Mouse (Mus musculus) fibroblast of lung, adult 2 months (primary cell): ENCODE measurements around the gene Zbtb20.

Source experiments
- DNase-seq: peaks from one replicate; pipeline ENCODE4 v3.0.0-alpha.2; 2011; ENCODE audit warnings: low read depth

Gene Zbtb20

DNA sequence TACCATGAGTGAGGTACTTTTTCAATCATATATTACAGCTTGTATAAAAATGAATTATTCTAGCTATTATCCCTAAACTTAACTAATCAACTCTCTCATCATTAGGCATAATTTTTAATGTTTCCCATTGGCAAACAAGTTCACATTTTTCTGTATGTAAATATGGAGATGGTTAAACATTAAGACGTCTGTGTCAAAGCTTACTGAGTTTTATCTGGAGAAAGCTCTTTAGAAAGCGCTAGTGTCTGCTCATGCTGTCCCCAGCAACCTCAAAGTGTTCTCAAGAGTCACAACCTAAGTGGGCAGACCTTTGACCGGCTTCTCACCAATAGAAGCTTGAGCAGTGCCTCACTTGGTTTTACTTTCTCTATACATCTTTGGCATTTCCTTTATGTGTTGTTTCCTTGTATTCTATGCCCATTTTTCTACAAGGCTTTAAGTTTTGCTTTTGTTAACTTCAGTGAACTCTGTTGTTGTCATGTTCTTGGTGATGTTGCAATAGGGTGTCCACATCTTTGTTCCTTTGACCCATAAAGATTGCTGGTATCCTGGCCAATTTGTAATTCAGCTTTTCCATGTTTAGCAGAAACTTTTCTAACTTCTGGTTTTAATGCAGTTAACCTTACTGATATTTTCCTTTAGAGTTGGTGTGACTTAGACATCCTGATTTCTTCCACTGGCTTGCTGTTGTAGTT lies 522.1 kb downstream of the Zbtb20 start:
- no peak for DNase-seq

DNA sequence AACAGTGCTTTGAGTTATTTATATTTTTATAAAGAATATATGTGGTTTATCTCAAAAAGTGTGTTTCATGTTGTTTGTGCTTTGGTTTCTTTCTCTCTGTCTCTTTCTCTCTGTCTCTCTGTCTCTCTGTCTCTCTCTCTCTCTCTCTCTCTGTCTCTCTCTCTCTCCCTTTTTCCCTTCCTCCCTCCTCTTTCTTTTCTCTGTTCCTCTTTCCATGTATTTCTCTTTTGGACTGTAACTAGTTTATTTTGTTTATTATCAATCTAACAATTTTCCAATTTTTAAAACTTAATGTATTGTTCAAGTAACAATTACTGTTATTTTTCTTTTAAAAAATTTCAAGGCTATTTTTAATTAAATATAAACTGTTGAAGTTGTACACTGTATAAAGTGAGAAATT lies 523.7 kb downstream of the Zbtb20 start:
- DNase-seq: no peak

DNA sequence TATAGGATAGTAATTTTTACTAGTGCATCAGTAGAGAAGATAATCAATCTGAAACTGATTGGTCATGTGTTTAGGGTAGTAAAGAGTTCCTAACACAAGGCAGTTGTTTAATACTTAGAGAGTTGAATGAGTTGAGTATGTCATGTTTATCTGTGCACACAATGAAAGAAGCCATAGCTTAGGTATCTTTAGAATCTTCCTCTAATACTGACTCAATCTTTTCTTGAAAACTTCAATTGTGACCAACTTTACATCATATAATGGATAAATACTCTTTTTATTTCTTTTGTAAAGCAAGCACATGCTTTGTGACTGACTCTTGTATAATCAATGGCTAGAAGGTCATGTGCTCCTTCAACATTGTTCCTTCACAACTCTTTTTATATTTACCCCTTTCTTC lies 524.4 kb downstream of the Zbtb20 start:
- no peak for DNase-seq

DNA sequence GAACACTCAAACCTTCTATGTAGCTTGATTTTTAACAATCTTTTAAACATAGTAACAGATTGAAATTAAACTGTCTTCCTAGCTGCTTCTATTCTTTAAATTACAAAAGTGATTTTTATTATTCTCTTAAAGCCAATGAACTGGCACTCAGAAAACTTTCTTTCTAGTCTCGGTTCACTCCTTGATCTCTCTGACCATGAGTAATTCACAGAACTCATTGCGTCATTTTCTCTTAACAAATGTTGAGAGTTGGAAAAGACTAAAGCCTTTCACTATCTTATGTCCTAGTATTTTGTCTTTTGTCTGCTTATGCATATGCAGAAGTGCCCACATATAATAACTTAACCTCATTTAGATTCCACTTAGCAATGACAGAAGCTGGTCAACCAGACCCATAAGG lies 525.3 kb downstream of the Zbtb20 start:
- DNase-seq: no peak

DNA sequence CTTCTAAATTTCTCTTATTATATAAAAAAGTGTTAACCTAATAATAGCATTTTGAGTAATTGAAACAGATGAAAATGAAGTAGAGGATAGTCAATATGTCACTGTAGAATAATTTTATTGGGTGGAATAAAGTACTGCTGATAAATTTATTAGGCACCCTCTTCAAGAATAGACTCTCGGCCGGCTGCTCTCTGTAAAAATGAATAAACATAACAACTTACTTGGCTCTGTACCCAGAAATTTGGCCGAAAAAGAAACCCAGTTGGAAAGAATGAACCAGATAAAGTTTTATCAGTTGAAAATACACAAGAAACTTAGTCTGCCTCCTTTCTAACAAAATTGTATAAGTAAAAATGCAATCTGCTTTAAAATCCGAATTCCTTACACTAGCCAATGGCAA lies 527.2 kb downstream of the Zbtb20 start:
- DNase-seq: no peak

DNA sequence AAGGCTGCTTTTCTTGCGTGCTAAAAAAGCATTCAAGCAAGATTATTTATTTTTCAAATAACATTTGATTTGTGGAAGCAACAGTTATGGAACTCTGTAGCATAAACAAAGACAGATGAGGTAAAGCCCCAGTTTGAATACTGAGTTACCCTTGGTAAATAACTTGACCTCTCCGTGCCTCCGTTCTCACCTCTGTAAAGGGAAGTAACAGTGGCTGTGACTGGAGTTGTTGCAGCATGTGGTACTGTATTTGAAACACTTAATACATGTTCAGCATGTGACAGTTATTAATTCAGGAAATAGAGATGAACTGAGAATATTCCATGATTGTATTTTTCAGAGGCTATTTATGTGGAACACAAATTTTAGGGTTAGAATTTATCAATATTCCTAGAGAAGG lies 529.4 kb downstream of the Zbtb20 start:
- DNase-seq: no peak

DNA sequence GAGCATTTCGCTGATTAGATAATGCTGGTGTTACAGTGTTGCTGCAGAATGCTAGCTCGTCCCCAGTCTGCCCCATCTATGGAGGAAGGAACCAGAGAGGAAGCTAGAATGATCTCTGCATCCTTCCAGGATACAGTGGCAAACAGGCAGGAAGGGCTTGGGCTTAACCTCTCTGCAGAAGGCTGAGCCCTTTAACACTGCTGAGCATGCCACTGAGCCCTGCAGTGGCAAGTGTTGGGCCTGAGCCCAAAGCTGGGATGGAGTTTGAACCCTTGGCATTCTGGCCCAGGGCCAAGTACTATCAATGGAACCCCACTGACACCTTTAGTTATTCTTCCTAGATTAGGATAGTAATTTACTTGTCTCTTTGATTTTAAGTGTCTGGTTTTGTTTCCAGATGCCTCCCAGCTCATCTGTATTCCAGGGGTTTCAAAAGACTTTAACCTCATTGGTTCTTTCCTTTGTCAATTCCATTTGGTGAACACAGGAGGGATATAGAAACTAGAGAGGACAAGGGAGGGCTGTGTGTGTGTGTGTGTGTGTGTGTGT lies 532.0 kb downstream of the Zbtb20 start:
- no peak for DNase-seq

DNA sequence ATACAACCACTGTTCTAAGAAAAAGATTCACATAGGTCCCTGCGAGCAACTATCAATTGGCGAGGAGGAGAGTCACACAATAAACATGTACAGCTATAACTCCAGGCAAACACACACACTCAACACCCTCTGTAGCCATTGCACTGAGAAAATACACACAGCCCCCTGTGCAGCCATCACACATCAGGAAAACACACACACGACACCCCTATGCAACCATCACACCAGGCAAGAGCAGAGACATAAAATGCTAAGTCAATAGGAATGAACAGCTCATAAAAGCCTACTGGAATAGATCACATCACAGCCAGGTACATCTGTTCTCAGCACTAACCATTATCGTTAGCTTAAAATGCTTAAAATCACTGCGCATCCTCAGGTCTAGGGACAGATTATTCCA lies 532.9 kb downstream of the Zbtb20 start:
- no peak for DNase-seq

DNA sequence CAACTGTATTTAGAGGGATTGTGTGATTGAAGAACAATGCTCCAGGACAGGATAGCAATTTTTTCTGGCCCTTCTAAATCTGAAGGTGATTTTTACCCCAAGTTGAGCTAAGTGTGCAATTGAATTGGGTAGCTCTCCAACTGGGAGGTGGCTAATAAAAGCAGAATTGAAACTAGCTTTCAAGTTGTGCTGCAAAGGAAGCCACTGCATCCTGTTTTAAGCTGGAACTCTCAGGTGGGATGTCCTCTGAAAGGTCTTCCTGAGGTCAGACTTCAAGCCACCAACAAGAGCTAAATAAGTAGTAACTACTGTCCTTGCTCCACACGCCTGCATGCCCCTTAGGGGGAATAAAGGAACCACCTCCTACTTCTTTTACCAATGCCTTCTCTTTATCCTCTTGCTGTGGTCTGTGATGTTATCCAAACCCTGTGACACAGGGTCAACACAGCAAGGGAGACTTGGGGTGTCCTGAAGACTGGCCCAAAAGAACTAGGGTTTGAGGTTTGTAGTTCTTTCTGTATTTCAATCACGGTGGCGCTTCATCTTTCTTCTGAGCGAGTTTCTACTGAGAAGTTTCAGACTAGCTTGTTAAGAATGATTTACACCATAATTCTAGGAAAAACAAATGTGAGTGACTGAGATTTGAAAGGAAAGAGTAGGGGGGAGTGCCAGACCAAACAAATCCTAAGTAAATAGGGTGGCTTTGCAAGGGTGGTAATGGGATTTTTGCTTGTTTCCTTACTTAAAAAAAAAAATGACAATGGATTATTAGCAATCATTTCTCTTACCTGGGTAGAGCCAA lies 533.6 kb downstream of the Zbtb20 start:
- no peak for DNase-seq

DNA sequence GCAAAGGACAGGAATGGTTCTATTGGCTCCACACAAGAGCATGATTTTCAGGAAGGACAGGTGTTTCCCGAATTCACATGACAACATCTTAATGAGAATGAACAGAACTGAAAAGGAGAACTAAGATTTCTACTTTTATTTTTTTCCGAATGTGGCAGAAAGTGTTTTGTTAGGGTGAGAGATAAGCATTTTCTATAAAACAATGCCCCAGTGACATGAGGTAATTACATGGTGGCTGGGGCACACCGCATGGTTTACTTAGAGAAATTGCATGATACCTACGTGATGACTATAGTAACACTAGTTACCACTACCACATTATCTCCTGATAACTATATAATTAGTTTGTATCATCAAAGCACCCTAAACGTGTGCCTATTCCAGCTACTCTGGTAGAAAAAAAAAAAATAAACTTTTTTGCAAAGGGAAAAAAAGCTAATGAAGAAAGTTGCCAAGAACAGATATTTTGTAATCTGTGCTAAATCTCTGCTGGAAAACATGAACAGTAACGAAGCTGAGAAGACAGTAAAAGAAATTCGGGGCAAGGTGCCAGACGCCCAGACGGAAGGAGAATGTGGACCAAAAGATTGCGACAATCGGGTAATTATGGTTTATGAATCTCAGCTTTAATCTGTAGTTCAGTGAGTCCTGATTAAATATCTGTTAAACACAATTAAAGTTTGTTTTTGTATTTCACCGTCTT lies 534.4 kb downstream of the Zbtb20 start:
- no peak for DNase-seq

DNA sequence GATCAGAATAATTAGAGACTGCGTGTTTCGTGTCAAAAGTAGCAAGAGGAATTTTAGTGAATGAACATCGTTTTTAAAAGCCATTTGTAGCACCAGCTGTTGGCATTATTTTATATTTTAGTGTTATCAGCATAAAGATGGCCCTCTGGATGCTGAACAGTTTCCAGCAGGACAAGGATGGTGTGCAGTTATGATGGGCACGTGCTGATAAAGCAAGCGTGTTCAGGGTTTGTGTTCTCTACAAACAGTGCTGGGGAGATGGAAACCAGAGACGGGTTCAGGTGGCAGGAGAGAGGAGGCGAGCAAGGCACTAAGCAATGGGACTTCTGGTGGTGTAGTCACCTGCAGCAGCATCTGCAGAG lies 534.9 kb downstream of the Zbtb20 start:
- no peak for DNase-seq

DNA sequence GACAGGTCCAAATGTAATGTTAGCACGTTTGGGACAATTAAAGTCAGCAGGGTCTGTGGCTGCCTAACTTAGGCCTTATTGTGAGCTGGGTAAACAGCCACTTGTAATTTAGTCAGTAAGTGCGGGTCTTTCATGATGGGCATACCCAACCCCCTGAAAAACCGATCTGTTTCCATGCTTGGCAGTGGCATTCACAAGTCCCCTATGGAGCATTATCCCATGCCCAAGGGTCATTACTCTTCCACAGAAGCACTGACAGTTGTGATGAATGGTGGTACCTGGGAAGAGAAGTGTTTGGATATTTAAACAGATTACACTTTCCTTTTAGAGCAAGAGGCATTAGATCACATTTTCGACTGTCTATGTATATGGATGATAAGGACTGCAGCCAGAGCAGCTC lies 540.2 kb downstream of the Zbtb20 start:
- no peak for DNase-seq

DNA sequence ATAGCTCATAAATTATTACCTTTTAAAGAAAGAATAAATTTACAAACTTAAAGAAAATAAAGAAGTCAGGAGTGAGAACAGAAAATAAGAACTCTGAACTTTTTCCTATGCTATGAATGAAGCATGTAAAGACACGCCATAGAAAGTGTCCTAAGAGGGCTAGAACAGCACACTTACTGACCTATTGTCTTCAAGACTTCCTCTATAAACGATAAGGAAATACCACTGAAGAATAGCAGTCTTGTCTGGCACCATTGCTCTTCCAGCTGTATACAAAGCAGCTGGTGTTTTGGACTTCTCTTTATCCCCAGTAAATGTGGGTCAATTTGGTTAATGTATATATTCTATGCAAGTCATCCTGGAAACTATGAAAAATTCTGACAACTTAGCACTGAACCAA lies 544.2 kb downstream of the Zbtb20 start:
- no peak for DNase-seq

DNA sequence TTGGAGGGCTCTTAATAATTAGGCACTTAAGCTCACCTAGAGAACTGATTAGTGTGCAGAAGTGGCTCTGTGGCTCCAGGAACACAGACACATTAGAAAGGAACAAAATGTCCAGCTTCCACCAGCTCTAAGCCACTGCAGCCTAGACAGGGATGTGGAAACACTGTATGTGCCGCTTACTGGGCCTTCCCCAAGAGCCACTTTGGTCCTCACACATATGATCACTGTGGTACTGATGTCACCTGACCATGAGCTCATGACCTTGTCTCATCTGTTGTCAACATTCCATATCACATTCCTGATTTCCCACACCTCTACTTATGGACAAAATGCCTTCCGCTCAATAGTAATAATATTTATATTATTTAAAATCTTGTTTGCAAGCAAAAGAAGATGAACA lies 553.3 kb downstream of the Zbtb20 start:
- DNase-seq: no peak

DNA sequence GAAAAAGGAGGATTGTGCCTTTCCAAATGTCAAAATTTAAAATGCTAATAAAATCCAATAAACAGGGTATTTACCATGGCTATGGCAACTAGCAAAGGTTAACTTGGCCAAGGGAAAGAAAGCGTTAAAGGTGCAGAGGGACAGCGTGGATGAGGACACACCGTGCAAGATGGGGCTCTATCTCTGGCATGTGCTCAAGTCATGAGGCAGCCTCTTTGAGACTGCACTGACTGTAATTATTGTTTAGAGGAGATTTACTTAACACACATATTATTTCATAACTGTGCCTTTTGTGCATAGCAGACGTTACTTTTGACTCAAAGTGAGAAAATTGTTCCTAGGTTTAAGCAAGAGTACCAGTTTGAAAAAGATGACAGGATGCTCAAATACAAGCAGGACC lies 554.3 kb downstream of the Zbtb20 start:
- no peak for DNase-seq

DNA sequence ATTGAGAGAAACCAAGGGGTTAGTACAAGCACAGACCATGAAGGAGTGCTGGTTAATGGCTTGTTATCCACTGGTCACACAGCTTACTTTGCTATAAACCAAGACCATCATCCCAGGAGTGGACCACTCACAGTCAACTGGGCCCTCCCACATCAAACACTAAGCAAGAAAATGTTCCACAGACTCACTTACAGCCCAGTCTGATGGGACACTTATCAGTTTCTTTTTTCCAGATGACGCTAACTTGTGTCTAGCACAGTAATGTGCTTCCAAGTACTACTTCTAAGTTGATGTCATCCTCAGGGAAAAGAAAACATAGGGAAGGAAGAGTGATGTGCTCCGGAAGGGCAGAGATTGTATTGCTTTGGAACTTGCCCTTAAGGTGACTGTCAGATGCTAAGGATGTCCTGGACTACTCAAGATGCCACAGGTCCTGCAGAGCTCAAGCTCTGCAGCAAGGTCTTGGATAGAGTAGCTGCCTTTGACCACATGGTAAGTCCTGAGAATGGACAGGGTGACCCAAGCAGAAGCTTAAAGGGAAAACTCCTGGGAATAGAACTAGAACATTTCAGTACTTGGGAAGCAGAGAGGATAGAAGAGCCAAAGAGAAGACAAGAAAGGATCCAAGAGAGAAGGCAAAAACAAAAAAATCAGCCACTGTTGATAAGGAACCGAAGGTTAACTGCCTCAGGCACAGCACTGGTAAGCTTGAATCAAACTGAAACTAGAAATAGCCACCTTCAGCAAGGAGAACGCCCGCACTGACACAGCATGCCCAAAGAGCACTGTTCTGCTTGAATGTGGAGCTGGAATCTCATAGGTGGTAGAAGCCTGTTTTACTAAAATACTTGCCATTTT lies 556.1 kb downstream of the Zbtb20 start:
- no peak for DNase-seq

DNA sequence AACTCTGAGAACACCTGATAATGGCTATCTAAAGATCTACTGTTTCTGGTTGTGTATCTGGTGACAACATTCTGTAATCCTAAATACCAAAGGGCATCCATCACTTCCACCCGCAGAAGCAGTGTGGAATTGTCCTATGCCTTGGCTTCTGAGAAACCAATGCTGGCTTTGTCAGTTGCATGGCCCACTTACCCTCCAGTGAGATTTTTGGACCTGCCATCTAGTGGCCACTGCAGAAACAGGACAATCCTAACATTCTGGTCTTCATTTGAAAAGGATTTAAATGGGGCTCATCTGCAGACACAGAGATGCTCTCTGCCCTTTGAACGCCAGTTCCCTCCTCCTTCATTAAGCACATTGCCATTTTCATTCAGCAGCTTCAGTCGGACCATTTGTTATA lies 559.3 kb downstream of the Zbtb20 start:
- DNase-seq: no peak

DNA sequence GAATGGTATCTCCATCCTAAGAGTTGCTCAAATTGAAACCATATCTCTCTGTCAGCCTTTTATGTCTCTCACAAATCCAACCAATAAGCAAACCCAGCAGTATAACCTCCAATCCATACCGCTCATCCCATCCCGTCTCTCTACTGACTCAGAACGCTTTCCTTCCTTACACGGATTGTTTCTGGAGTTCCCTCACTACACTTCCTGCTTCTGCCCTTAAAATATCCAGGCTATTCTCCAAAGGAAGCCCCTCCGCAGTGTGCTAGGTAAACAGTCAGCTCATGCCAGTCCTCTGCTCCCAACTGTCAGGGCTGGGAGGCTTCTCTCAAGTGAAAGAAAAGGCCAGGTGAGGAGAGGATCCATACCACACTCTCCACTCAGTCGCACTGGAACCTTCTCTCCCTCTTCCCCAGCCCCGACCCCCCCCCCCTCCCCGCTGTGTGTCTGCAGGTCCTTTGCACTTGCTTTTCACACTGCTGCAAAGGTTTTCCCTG lies 563.2 kb downstream of the Zbtb20 start:
- DNase-seq: no peak

DNA sequence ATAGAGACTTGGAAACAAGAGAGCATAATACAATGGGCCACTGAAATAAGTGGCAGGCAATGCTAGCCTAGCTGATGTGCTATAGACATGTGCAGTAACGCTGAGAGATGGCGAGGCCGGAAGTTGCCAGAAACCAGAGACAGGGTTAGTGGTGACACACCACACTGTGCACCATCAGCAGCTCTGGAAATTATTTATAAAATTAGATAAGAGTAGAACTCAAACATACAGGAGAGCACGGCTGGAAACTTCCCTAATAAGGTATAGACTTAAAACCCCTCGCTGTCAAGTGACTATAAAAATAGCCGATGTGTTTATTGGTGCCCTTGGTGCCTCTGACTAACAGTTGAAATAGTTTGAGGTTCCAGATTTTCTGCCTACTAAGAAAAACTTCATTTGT lies 565.7 kb downstream of the Zbtb20 start:
- no peak for DNase-seq

DNA sequence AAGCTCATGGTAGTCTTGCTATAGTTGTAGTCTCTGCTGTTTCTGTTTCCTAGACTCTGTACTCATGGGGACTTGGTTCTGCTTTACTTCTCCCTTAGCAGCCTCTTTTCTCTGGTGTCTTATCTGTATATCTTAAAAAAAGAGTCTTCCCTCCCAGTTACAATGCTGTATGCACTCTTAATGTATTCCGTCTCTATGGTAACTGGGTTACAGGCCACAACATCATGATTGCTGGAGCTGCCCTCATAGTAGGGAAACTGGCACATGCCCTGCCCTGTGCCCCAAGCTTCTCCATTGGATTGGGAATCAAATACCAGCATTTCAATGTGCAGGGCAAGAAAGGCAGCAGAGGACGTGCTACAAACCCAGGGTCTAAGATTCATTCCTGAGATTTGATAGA lies 567.4 kb downstream of the Zbtb20 start:
- DNase-seq: no peak

DNA sequence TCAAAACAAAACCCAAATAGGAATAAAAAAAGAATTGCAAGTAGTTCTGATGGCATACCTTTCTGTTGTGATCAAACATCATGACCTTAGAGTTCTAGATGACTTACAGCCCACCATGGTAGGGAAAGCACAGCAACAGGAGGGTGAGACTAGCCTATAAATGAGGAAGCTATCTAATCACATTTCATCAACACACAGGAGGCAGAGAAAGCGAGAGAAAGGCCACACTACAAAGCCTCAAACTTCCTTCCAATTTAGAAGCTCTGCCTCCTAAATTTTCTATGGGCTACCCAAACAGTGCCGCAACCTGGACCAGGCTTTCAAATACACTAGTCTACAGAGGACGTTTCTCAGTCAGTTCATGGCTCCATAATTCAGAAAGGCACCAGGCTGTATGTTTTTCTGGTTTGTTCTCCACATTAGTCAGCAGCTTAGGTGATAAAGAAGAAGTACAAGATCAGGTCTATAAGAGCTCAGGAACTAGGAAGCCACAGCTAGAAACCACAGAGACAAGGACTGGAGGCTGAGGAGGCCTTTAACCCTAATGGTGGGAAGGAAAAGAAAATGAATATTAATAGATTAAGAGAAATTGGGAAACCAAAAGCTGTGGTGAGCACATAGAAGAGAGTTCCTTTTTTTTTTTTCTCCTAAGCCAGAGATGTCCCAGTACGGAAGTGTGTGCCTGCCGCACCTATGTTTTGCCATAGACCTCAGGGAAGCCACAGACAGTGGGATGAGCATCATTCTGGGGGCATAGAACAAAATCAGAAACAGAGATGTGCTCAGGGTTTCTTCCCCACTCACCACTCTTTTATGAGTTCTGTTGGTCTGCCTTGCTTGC lies 572.7 kb downstream of the Zbtb20 start:
- no peak for DNase-seq
